Mouse (Mus musculus) B cell, adult 2 months (primary cell): ENCODE results near the gene Gm3402.
A peak's percentile ranks its signal among the peaks of the same experiment; 100 is the strongest.
"Not testable (repeated sequence)": the region's sequence is repeated elsewhere in the genome, so short reads cannot be mapped to it uniquely, and the experiment has no call there.

Experiments
- DNase-seq, 2 experiments: peaks; one replicate each; pipeline ENCODE4 v3.0.0; 2022

Gm3402 gene

DNA sequence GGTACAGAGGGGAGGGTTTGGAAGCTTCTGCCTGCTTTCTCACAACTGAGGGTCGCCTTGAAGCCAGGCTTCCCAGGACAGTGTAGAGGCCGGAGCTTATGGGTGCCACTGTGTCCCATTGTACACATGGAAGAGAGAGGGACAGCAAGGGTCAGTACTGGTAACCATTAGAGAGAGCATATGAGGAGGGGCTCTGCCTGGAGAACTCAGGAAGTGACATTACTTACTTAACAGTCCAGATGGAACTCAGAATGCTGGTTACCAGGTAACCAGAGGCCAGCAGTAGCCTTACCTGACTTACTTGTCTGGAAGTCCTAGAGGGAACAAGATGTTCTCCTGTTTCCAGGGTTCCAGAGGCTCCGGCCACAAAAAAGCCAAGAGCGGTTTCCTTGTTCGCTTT, at the start of gene Gm3402:
TSS of gene Gm3402 (plus strand) at position 301 of the 400 bp plus-strand sequence.
- not testable (repeated sequence) for DNase-seq

GRCm38 (mm10) chr5:146466663-146467062, 47.3 kb upstream of the Gm3402 start:
- DNase-seq, result no peak

DNA sequence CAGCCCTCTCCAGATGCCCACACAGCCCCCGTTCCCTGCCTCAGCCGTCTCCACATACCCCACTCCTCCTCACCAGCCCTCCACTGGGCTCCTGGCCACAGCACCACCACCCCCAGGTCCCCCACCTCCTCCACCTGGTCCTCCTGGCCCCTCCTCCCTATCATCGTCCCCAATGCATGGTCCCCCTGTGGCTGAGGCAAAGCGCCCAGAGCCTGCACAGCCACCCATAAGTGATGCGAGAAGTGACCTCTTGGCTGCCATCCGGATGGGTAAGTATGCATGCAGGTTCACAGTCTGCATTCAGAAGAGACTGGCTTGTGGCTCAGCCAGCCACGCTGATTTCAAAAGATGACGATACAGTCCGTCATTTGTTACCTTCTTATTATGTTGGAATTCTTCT, 45.6 kb upstream of the Gm3402 start:
- DNase-seq, result no peak

DNA sequence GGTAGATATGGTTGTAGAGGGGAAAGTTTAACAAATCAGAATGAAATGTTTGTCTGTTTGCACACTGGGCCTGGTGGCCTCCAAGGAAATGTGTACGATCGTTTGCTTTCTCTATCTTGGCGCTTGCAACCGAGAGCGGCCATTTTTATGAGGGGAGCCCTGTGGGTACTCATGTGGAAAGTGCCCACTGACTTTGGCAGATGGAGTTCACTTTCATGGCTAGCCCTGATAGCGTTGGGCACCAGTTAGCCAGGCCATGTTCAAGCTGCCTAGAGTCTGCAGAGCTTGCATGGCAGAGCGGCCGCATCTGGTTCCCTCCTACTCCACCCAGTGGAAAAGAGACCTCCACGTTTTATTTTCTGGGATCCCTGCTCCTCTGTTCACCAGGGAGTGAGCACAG, 43.1 kb upstream of the Gm3402 start:
- no peak for DNase-seq

- DNase-seq, result no peak
These were observed 42.6 kb upstream of the Gm3402 start for GRCm38 (mm10) chr5:146471311-146471710.

GRCm38 (mm10) chr5:146471821-146472220, 42.1 kb upstream of the Gm3402 start:
- DNase-seq, result no peak

DNA sequence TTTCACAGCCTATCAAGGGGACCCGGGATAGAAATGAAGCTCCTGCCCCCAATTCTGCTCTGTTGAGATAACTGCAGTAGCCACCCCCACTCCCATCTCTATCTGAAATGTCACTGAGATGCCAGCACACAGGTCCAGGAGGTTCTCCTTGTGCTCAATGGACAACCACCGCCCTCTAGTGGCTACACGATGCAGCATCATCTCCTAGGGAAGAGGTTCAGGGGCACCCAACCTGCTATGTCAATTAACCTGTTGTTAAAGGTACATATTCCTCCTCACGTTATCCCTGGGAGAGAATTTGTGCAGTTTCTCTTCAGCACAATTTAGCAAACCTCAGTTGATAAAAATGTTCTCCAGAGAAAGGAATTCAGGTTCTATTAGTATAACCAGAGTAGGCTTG, 34.4 kb upstream of the Gm3402 start:
- DNase-seq, result peak; percentile 17 to 19

- DNase-seq, result not testable (repeated sequence)
These were observed 32.3 kb upstream of the Gm3402 start, which contains the start of gene Gm6408 for GRCm38 (mm10) chr5:146481665-146482064. TSS of gene Gm6408 (plus strand) at chr5:146481965.

DNA sequence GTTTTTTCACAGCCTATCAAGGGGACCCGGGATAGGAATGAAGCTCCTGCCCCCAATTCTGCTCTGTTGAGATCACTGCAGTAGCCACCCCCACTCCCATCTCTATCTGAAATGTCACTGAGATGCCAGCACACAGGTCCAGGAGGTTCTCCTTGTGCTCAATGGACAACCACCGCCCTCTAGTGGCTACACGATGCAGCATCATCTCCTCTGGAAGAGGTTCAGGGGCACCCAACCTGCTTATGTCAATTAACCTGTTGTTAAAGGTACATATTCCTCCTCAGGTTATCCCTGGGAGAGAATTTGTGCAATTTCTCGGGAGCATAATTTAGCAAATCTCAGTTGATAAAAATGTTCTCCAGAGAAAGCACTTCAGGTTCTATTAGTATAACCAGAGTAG, 25.0 kb upstream of the Gm3402 start:
- DNase-seq, result peak; percentile 37 to 39

DNA sequence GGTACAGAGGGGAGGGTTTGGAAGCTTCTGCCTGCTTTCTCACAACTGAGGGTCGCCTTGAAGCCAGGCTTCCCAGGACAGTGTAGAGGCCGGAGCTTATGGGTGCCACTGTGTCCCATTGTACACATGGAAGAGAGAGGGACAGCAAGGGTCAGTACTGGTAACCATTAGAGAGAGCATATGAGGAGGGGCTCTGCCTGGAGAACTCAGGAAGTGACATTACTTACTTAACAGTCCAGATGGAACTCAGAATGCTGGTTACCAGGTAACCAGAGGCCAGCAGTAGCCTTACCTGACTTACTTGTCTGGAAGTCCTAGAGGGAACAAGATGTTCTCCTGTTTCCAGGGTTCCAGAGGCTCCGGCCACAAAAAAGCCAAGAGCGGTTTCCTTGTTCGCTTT, 22.9 kb upstream of the Gm3402 start, which contains the start of gene Gm6370:
TSS of gene Gm6370 (plus strand) at position 301 of the 400 bp plus-strand sequence.
- DNase-seq, result not testable (repeated sequence)

- DNase-seq, result not testable (repeated sequence)
These were observed 11.8 kb upstream of the Gm3402 start, which contains the start of gene 4930449I24Rik for GRCm38 (mm10) chr5:146502099-146502498. TSS of gene 4930449I24Rik (plus strand) at chr5:146502399.

DNA sequence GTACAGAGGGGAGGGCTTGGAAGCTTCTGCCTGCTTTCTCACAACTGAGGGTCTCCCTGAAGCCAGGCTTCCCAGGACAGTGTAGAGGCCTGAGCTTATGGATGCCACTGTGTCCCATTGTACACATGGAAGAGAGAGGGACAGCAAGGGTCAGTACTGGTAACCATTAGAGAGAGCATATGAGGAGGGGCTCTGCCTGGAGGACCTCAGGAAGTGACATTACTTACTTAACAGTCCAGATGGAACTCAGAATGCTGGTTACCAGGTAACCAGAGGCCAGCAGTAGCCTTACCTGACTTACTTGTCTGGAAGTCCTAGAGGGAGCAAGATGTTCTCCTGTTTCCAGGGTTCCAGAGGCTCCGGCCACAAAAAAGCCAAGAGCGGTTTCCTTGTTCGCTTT, 11.6 kb downstream of the Gm3402 start, which contains the start of gene Gm3404:
TSS of gene Gm3404 (plus strand) at position 301 of the 400 bp plus-strand sequence.
- not testable (repeated sequence) for DNase-seq

DNA sequence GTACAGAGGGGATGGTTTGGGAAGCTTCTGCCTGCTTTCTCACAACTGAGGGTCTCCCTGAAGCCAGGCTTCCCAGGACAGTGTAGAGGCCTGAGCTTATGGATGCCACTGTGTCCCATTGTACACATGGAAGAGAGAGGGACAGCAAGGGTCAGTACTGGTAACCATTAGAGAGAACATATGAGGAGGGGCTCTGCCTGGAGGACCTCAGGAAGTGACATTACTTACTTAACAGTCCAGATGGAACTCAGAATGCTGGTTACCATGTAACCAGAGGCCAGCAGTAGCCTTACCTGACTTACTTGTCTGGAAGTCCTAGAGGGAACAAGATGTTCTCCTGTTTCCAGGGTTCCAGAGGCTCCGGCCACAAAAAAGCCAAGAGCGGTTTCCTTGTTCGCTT, 23.4 kb downstream of the Gm3402 start, which contains the start of gene Gm3409:
TSS of gene Gm3409 (plus strand) at position 301 of the 400 bp plus-strand sequence.
- not testable (repeated sequence) for DNase-seq

- DNase-seq, result not testable (repeated sequence)
These were observed 41.9 kb downstream of the Gm3402 start, which contains the start of gene Gm3415 for GRCm38 (mm10) chr5:146555836-146556235. TSS of gene Gm3415 (plus strand) at chr5:146556136.

DNA sequence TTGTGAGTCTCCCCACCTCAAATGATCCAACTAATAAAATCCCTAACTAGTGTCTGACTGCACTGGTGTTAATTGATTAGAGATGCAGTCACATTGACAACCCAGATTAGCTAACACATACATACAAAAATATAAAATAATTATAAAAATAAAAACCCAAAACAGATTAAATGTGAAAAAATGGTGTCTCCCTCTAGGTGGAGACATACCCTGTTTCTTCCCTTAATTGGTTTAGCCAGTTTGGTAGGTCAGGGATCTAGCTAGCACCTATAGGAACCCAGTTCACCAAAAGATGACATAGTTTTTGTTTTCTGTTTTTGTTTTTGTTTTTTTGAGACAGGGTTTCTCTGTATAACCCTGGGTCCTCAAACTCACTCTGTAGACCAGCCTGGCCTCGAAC, 50.3 kb downstream of the Gm3402 start:
- no peak for DNase-seq
